Mouse (Mus musculus) c-Kit-positive CD71-positive TER-119-negative erythroid progenitor cells, embryonic 14.5 days (primary cell): ENCODE results near the gene Ccdc85a.

Experiments used
- DNase-seq: peaks from one replicate; pipeline ENCODE4 v3.0.0-alpha.2; 2013; ENCODE audit warnings: low read depth

The Ccdc85a gene

DNA sequence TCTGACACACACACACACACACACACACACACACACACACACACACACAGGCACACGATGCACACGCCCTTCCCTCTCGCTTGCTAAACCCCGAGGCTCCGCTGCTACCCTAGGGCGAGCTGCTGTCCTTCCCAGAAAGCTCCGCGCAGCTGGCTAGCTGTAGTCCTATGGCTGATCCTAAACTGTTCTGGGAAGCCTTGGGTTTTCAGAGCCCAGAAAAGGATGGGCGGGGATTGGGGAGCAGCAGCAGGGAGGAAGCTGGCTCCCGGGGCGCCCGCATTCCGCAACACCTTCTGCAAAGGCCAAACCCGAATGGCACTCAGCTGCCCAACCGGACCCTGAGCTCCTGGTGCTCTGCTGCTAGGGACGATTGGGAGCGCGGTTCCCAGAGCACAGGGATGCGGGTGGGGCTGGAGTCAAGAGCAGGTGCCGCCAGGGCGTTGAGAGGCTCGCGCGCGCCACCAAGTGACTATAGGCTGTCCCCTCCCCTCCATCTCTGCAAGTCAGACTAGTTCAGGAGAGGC is at the start of gene Ccdc85a:
Ccdc85a (minus strand) TSS at position 414 of the 524 bp plus-strand sequence.
- DNase-seq: no peak

DNA sequence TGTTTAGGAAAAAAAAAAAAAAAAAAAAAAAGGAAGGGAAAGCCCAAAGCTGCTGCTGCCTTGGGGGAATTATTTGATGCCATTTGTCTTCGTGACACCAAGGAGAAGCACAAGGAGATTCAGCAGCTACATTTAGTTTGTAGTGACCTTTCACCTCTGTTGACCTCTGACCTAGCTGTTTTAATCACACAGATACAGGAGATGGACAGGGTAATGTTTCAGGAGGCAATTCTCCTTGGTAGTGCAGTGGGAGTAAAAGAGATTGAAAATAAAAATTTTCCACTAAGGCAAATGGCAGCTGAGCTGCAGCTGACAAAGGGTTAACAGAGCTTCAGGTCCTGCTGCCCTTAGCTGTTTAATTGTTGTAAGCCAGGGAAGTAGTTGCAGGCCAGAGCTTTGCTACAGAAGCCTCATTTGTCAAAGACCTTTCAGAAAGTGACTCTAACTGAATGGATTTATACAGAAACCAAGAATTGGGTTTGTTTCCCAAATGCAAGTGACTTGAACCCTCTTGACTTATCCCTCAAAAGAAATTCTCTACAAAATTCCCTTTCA is 49.5 kb upstream of the Ccdc85a start:
- DNase-seq: no peak

- no peak for DNase-seq
These were observed 49.0 kb upstream of the Ccdc85a start for GRCm38 (mm10) chr11:28633093-28633492.

- DNase-seq: no peak
These were observed 46.6 kb upstream of the Ccdc85a start for GRCm38 (mm10) chr11:28630771-28631170.

- DNase-seq: no peak
These were observed 26.8 kb upstream of the Ccdc85a start for GRCm38 (mm10) chr11:28610781-28611491.

DNA sequence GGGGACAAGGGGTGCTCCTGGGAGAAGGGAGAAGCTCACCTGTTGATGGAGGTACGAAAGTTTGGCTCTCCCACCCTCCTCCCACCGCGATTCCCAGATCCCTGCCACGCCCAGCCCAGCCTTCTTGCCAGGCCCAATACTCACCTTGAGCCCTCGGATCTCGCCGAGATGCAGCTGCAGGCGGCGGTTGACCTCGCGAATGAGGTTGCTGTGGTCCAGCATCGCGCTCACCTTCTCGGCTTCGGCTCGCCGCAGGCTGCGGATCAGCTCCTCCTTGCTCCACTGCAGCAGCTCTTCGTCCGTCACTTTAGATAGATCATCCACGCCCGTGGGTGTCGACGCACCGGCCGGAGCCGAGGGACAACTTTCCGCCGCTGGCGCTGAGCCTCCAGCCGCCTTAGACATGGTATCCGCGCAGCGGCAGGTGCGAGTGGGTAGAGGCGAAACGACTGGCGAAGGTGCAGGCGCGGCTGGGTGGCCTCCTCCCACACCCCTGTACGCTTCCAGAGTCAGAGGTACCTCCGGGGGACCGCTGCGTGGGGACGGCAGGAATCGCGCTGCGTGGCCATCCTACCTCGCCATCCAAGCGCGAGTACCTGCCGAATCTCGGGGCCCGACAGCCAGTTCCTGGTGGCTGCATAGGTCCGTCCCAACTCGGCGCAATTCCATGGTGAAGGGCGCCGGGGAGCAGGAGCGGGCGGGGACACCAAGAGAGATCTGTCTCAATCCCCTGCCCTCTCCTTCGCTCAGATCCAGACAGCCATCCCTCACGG is 800 bp downstream of the Ccdc85a start:
- DNase-seq: no peak

GRCm38 (mm10) chr11:28582218-28582617 is 1.9 kb downstream of the Ccdc85a start:
- DNase-seq: no peak

DNA sequence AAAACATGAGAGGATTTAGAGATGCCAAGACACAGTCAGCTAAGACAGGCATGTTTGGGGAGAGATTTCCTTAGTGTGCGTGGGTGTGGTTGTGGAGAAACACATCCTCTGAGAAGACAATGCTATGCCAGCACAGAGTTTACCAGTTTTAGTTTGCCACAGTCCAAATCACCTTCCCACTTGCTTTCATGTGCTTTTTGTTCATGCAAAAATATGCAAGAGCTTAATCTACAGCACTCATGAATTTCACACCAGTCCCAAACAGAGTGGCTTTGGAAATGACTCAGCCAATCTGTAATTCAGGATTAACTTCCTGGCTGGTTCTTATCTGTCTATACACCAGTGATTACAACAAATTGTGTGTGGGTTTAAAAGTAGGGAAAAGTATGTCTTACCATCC is 11.7 kb downstream of the Ccdc85a start:
- no peak for DNase-seq

- no peak for DNase-seq
These were observed 27.7 kb downstream of the Ccdc85a start for GRCm38 (mm10) chr11:28556420-28556819.

- DNase-seq: no peak
These were observed 40.7 kb downstream of the Ccdc85a start for GRCm38 (mm10) chr11:28543429-28543828.

- no peak for DNase-seq
These were observed 42.8 kb downstream of the Ccdc85a start for GRCm38 (mm10) chr11:28541307-28541706.

DNA sequence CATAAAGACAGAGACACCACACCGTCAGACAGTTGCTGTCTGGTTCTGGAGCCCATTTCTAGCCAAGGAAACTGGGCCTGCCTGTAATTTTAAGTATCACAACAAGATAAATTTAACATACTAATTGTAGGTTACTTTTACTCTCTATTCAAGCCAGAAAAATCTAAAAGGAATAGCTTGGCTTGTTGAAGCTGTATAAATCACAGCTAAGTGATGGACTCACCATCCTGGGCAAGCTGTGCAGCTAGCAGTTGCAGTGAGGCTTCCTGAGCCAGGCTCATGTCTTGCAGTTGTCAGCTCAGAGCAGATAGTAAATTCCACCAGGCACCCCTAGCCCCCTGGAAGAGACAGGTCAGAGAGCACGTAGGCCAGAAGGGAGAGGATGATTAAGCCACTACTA is 50.8 kb downstream of the Ccdc85a start:
- no peak for DNase-seq

DNA sequence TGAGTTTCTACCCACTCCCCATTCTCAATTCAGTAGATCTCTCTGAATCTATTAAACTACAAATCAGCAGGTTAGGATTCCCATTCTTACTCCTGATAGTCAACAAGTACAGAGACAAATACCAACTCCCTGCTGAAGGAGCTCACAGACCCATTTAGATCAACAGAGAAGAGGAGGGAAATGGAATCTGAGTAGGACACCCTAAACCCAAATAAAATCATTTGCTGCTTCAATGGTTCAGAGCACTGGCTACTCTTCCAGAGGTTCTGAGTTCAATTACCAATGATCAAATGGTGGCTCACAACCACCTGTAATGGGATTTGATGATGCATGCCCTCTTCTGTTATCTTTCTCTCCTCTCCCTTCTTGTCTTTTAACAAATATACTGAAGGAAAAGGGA is 82.9 kb downstream of the Ccdc85a start:
- DNase-seq: no peak

DNA sequence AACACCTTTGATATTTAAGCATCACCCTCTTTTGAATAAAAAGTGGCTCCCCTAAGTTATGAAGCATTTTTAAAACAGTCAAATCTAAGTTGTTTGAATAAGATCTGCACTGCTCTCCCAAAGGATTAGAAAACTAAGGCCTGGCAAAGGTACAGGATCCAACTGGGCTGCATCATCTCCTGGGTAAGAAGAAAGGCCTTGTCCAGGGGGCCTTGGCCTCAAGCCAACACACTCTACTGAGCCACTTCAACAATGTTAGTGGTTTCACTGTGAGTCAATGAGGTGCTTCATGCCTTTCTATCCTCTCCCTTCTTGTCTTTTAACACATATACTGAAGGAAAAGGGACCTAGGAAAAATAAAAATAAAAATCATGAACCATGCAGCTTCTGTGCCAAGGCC is 87.1 kb downstream of the Ccdc85a start:
- no peak for DNase-seq

DNA sequence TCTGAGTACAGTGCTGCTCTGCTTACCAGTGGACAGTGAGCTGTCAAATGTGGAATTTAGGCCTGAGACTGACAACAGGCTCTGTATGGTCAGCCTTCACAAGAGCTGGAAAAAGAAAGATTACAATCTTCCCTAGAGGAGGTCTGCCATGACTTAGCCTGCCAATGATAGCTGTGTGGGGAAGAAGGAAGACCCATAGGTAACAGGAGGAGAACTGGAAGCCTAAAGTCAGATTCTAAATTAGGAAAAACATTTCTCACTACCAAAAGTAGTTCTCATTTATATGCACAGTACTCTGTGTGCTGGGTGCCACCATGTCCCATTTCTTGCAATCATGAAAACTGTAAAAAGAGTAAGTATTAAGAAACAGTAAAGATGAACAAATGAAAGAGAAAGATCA is 90.8 kb downstream of the Ccdc85a start:
- DNase-seq: no peak

- no peak for DNase-seq
These were observed 92.8 kb downstream of the Ccdc85a start for GRCm38 (mm10) chr11:28491330-28491729.

DNA sequence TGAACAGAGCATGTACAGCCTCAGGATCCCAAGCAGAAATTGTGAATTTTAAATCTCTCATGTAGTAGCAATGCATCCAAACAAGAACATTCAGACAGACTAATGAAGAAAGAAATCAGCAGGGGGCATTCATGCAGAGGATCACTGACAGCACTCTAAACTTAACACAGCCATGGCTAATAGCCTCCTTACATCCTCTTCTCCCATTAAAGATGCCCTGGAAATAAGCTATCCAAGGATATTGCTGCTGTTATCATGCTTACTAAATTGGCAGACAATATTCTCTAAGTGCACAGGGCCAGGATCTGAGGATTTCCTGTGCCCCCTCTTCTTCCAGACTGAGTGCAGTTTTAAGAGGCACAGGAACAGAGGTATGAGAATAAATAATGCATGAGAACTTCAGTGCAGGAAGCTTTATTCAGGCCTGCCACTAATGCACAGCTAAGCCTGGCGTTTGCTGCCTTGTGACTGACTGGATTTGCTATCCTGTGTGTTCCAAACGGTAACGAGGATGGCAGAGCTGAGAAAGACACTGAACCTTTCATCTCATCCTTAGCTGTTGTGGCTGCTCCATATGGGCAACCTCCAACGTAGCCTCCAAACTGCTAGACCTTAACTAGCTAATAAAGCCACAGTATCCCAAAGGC is 99.9 kb downstream of the Ccdc85a start:
- no peak for DNase-seq

GRCm38 (mm10) chr11:28477088-28477487 is 107.0 kb downstream of the Ccdc85a start:
- DNase-seq: no peak

GRCm38 (mm10) chr11:28465726-28466125 is 118.4 kb downstream of the Ccdc85a start:
- DNase-seq: no peak

DNA sequence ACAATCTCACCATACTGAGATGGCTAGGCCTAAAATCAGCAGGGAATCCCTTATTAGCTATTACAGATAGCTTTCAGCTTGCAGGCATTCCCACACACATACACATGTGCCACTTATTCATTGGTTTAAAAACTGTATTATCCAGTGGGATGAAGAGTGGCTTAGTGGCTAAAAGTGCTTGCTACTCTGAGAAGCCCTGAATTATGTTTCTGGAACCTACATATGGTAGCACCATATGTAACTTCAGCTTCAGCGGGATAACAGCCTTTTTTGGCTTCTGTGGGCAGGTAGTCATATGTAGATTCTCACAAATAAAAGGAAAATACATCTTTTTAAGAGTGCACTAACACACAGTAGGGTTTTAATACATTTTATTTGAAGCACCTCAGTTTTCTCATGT is 119.2 kb downstream of the Ccdc85a start:
- no peak for DNase-seq

DNA sequence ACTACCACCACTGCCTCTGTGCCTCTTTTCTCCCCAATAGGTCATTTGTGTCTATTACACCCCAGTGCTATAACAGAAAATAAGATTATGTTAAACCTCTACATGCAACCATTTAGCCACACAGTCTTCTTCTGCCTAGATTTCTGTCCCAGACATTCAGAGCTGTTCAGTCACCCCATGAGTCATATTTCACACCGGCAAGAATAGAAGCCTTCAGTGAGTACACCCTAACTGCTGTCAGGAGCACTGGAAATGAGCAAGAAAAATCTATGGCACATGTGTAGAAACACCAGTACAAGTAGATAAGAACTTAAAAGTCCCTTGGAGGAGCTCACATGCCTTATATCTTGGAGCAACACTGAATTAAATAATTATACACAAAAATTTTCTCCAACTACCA is 125.0 kb downstream of the Ccdc85a start:
- no peak for DNase-seq

- DNase-seq: no peak
These were observed 144.2 kb downstream of the Ccdc85a start for GRCm38 (mm10) chr11:28439877-28440276.
